Mouse (Mus musculus): ENCODE results near the gene Snx9. TPM values are rescaled to one million over a fixed set of nuclear protein-coding genes. Genes with fewer than 3 reads are reported as not detected.

Gene Snx9
- polyA plus RNA-seq, 1 experiment from 2014 or later: 31.3 TPM

- 77% methylated on average over 2 of the region's 2 CpGs for WGBS
- Histone ChIP-seq H3K4me2 (ENCODE audit: low read depth, low read length) (no peak overlapping the region), H3K27me3 (ENCODE audit: control insufficient read depth, insufficient read depth, low read length) (no peaks in the 10 kb centered on the region), H3K9ac (ENCODE audit: low read length) (no peak overlapping the region; the same call in 1 of the 2 replicates), H3K4me1 (ENCODE audit: control insufficient read depth, insufficient read depth, low read length) (peaks cover 11% of the 10 kb centered on the region), H3K9me3 (replicated peaks; ENCODE audit: control insufficient read depth, low read length) (no peaks in the 10 kb centered on the region), H3K27ac (ENCODE audit: low read length) (no peak overlapping the region), H3K36me3 (ENCODE audit: control insufficient read depth, insufficient read depth, low read length) (no peaks in the 10 kb centered on the region), H3K4me3 (replicated peaks; ENCODE audit: low read length) (no peak overlapping the region)
- ATAC-seq (ENCODE audit: insufficient read depth, low FRiP score): no peak
Measured at GRCm38 (mm10) chr17:5822541-5822940, 18.6 kb upstream of the Snx9 start.

- no peaks in the 10 kb centered on the region for H3K9me3 ChIP-seq (replicated peaks; ENCODE audit: control insufficient read depth, low read length)
- no peak for ATAC-seq (ENCODE audit: insufficient read depth, low FRiP score)
- no peak overlapping the region for H3K4me3 ChIP-seq (replicated peaks; ENCODE audit: low read length)
- WGBS: 83% methylated on average over 11 of the region's 11 CpGs
- no peak overlapping the region for H3K27ac ChIP-seq (ENCODE audit: low read length)
- H3K27me3 ChIP-seq (ENCODE audit: control insufficient read depth, insufficient read depth, low read length): no peaks in the 10 kb centered on the region
- H3K4me1 ChIP-seq (ENCODE audit: control insufficient read depth, insufficient read depth, low read length): peaks cover 11% of the 10 kb centered on the region
- H3K9ac ChIP-seq (ENCODE audit: low read length): no peak overlapping the region
- H3K36me3 ChIP-seq (ENCODE audit: control insufficient read depth, insufficient read depth, low read length): no peaks in the 10 kb centered on the region
- no peak overlapping the region for H3K4me2 ChIP-seq (ENCODE audit: low read depth, low read length)
Measured at GRCm38 (mm10) chr17:5823032-5823431, 18.1 kb upstream of the Snx9 start.

- ATAC-seq (ENCODE audit: insufficient read depth, low FRiP score): 0 out of 2 replicates have a peak, but pooled peaks have one; percentile 40
- Histone ChIP-seq H3K4me2 (ENCODE audit: low read depth, low read length) (peak overlapping the region; percentile 35; the same call in 1 of the 2 replicates), H3K9me3 (replicated peaks; ENCODE audit: control insufficient read depth, low read length) (no peaks in the 10 kb centered on the region), H3K27me3 (ENCODE audit: control insufficient read depth, insufficient read depth, low read length) (no peaks in the 10 kb centered on the region), H3K36me3 (ENCODE audit: control insufficient read depth, insufficient read depth, low read length) (no peaks in the 10 kb centered on the region), H3K4me1 (ENCODE audit: control insufficient read depth, insufficient read depth, low read length) (peaks cover 6% of the 10 kb centered on the region), H3K27ac (ENCODE audit: low read length) (no peak overlapping the region), H3K9ac (ENCODE audit: low read length) (peak overlapping the region; percentile 57), H3K4me3 (replicated peaks; ENCODE audit: low read length) (0 out of 2 replicates have a peak overlapping the region, but pooled peaks have one; percentile 5)
- WGBS: 16% methylated on average over 14 of the region's 15 CpGs
Measured at GRCm38 (mm10) chr17:5827836-5828582, 13.1 kb upstream of the Snx9 start.

GRCm38 (mm10) chr17:5828583-5828836, 12.6 kb upstream of the Snx9 start:
- no peaks in the 10 kb centered on the region for H3K36me3 ChIP-seq (ENCODE audit: control insufficient read depth, insufficient read depth, low read length)
- no peaks in the 10 kb centered on the region for H3K27me3 ChIP-seq (ENCODE audit: control insufficient read depth, insufficient read depth, low read length)
- H3K27ac ChIP-seq (ENCODE audit: low read length): no peak overlapping the region
- H3K4me3 ChIP-seq (replicated peaks; ENCODE audit: low read length): 0 out of 2 replicates have a peak overlapping the region, but pooled peaks have one; percentile 5
- ATAC-seq (ENCODE audit: insufficient read depth, low FRiP score): no peak
- peak overlapping the region; percentile 57; the same call in 1 of the 2 replicates for H3K9ac ChIP-seq (ENCODE audit: low read length)
- peaks cover 6% of the 10 kb centered on the region for H3K4me1 ChIP-seq (ENCODE audit: control insufficient read depth, insufficient read depth, low read length)
- peak overlapping the region; percentile 35; the same call in 1 of the 2 replicates for H3K4me2 ChIP-seq (ENCODE audit: low read depth, low read length)
- 28% methylated on average over 3 of the region's 3 CpGs for WGBS
- no peaks in the 10 kb centered on the region for H3K9me3 ChIP-seq (replicated peaks; ENCODE audit: control insufficient read depth, low read length)

- Histone ChIP-seq H3K9me3 (replicated peaks; ENCODE audit: control insufficient read depth, low read length) (no peaks in the 10 kb centered on the region), H3K36me3 (ENCODE audit: control insufficient read depth, insufficient read depth, low read length) (no peaks in the 10 kb centered on the region), H3K27ac (ENCODE audit: low read length) (no peak overlapping the region), H3K9ac (ENCODE audit: low read length) (no peak overlapping the region), H3K4me2 (ENCODE audit: low read depth, low read length) (no peak overlapping the region), H3K4me3 (replicated peaks; ENCODE audit: low read length) (no peak overlapping the region), H3K27me3 (ENCODE audit: control insufficient read depth, insufficient read depth, low read length) (no peaks in the 10 kb centered on the region), H3K4me1 (ENCODE audit: control insufficient read depth, insufficient read depth, low read length) (peaks cover 6% of the 10 kb centered on the region)
- no peak for ATAC-seq (ENCODE audit: insufficient read depth, low FRiP score)
- WGBS: 57% methylated on average over 3 of the region's 3 CpGs
Measured at GRCm38 (mm10) chr17:5828944-5829343, 12.2 kb upstream of the Snx9 start.

GRCm38 (mm10) chr17:5829930-5830329, 11.2 kb upstream of the Snx9 start:
- Histone ChIP-seq H3K9me3 (replicated peaks; ENCODE audit: control insufficient read depth, low read length) (no peaks in the 10 kb centered on the region), H3K36me3 (ENCODE audit: control insufficient read depth, insufficient read depth, low read length) (no peaks in the 10 kb centered on the region), H3K4me1 (ENCODE audit: control insufficient read depth, insufficient read depth, low read length) (peaks cover 6% of the 10 kb centered on the region), H3K27me3 (ENCODE audit: control insufficient read depth, insufficient read depth, low read length) (no peaks in the 10 kb centered on the region), H3K4me2 (ENCODE audit: low read depth, low read length) (no peak overlapping the region), H3K4me3 (replicated peaks; ENCODE audit: low read length) (no peak overlapping the region), H3K27ac (ENCODE audit: low read length) (no peak overlapping the region), H3K9ac (ENCODE audit: low read length) (no peak overlapping the region)
- ATAC-seq (ENCODE audit: insufficient read depth, low FRiP score): no peak
- 59% methylated on average over 3 of the region's 3 CpGs for WGBS

GRCm38 (mm10) chr17:5830382-5830781, 10.7 kb upstream of the Snx9 start:
- H3K9ac ChIP-seq (ENCODE audit: low read length): no peak overlapping the region
- H3K4me2 ChIP-seq (ENCODE audit: low read depth, low read length): no peak overlapping the region
- no peaks in the 10 kb centered on the region for H3K27me3 ChIP-seq (ENCODE audit: control insufficient read depth, insufficient read depth, low read length)
- no peaks in the 10 kb centered on the region for H3K9me3 ChIP-seq (replicated peaks; ENCODE audit: control insufficient read depth, low read length)
- 78% methylated on average over 2 of the region's 2 CpGs for WGBS
- no peaks in the 10 kb centered on the region for H3K36me3 ChIP-seq (ENCODE audit: control insufficient read depth, insufficient read depth, low read length)
- no peak for ATAC-seq (ENCODE audit: insufficient read depth, low FRiP score)
- H3K4me1 ChIP-seq (ENCODE audit: control insufficient read depth, insufficient read depth, low read length): peaks cover 6% of the 10 kb centered on the region
- H3K4me3 ChIP-seq (replicated peaks; ENCODE audit: low read length): no peak overlapping the region
- H3K27ac ChIP-seq (ENCODE audit: low read length): no peak overlapping the region

GRCm38 (mm10) chr17:5830832-5831231, 10.3 kb upstream of the Snx9 start:
- no peaks in the 10 kb centered on the region for H3K36me3 ChIP-seq (ENCODE audit: control insufficient read depth, insufficient read depth, low read length)

GRCm38 (mm10) chr17:5831257-5831806, 9.8 kb upstream of the Snx9 start:
- no peak overlapping the region for H3K4me2 ChIP-seq (ENCODE audit: low read depth, low read length)
- no peak for ATAC-seq (ENCODE audit: insufficient read depth, low FRiP score)
- H3K36me3 ChIP-seq (ENCODE audit: control insufficient read depth, insufficient read depth, low read length): peaks cover 1% of the 10 kb centered on the region; the same call in 1 of the 2 replicates
- H3K4me1 ChIP-seq (ENCODE audit: control insufficient read depth, insufficient read depth, low read length): peaks cover 6% of the 10 kb centered on the region
- H3K27ac ChIP-seq (ENCODE audit: low read length): no peak overlapping the region
- no peaks in the 10 kb centered on the region for H3K9me3 ChIP-seq (replicated peaks; ENCODE audit: control insufficient read depth, low read length)
- 89% methylated on average over 1 of the region's 1 CpGs for WGBS
- H3K9ac ChIP-seq (ENCODE audit: low read length): no peak overlapping the region
- H3K4me3 ChIP-seq (replicated peaks; ENCODE audit: low read length): no peak overlapping the region
- no peaks in the 10 kb centered on the region for H3K27me3 ChIP-seq (ENCODE audit: control insufficient read depth, insufficient read depth, low read length)

More at GRCm38 (mm10) chr17:5830832-5831231, 10.3 kb upstream of the Snx9 start:
- Histone ChIP-seq H3K27ac (ENCODE audit: low read length) (no peak overlapping the region), H3K4me1 (ENCODE audit: control insufficient read depth, insufficient read depth, low read length) (peaks cover 6% of the 10 kb centered on the region), H3K27me3 (ENCODE audit: control insufficient read depth, insufficient read depth, low read length) (no peaks in the 10 kb centered on the region), H3K9me3 (replicated peaks; ENCODE audit: control insufficient read depth, low read length) (no peaks in the 10 kb centered on the region), H3K4me2 (ENCODE audit: low read depth, low read length) (no peak overlapping the region), H3K4me3 (replicated peaks; ENCODE audit: low read length) (no peak overlapping the region), H3K9ac (ENCODE audit: low read length) (no peak overlapping the region)
- 88% methylated on average over 5 of the region's 5 CpGs for WGBS
- ATAC-seq (ENCODE audit: insufficient read depth, low FRiP score): no peak

Data from stomach, embryonic 16.5 days (tissue).